13 mouse cellular contexts compared by ENCODE assay signal in the genomic region with DNA sequence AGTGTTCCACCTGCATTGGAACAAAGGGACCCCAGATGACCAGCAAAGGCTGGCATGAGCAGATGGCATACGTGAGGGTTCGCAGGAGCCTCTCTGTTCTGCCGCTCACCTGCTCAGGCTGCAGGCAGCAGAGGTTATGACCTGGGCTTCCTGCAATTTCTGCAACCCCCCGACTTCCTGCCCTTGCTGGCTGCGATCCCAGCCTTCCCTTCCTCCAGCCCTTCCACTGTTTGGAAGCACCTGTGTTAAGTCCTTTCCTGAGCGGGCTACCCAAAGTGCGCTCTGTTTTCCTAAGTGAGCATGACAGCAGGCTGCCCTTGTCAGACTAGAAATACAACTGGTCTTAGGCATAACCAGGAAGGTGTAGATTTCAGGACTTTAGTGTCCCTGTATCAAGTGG. TPM values are rescaled to one million over a fixed set of nuclear protein-coding genes. Genes with fewer than 3 reads are reported as not detected.
DNase-seq lines count a peak whose midpoint lies in the region; ATAC-seq lines count a peak whose summit lies in the region.
"Had no signal": no experiment of that assay in that cellular context is flagged by ENCODE, and none has a peak within 500 bp of the region (broad histone marks: within the 10 kb centered on the region; RNA-seq: fewer than 3 reads in every experiment).

No protein-coding gene starts in this region.

- H3K4me2 ChIP-seq in midbrain, embryonic 11.5 days: no peak overlapping the region
- H3K4me2 ChIP-seq: limb, embryonic 15.5 days; neural tube, embryonic 12.5 days had no signal

- intact Hi-C loops in heart, postnatal 25 days (cut with DNase I): loop anchor here (5.0 kb wide), 1 partner anchor 85 kb away; no protein-coding TSS in a partner anchor

- H3K4me3 ChIP-seq in heart, embryonic 10.5 days: no peak overlapping the region
- H3K4me3 ChIP-seq in midbrain, embryonic 10.5 days: no peak overlapping the region
- no peak overlapping the region for H3K4me3 ChIP-seq in midbrain, embryonic 11.5 days (ENCODE audit: low read depth, low read length)
- H3K4me3 ChIP-seq: limb, embryonic 15.5 days; neural tube, embryonic 12.5 days had no signal

- H3K36me3 ChIP-seq in heart, embryonic 10.5 days: peaks cover 68% of the 10 kb centered on the region
- peaks cover 89% of the 10 kb centered on the region for H3K36me3 ChIP-seq in midbrain, embryonic 10.5 days
- H3K36me3 ChIP-seq in midbrain, embryonic 11.5 days (ENCODE audit: control insufficient read depth, insufficient read depth, low read length): peaks cover 3% of the 10 kb centered on the region; the same call in 1 of the 2 replicates

- 79% methylated on average over 7 of the region's 7 CpGs for whole genome bisulfite sequencing in heart, embryonic 10.5 days
- 93% methylated on average over 7 of the region's 7 CpGs for WGBS in midbrain, embryonic 10.5 days
- 94% methylated on average over 7 of the region's 7 CpGs for WGBS in midbrain, embryonic 11.5 days

- ATAC-seq in midbrain, embryonic 11.5 days (ENCODE audit: low FRiP score): no peak
- ATAC-seq: forebrain, embryonic 14.5 days had no signal

- H3K4me1 ChIP-seq in heart, embryonic 10.5 days: peaks cover 17% of the 10 kb centered on the region
- peaks cover 15% of the 10 kb centered on the region; the same call in 1 of the 2 replicates for H3K4me1 ChIP-seq in midbrain, embryonic 10.5 days
- no peaks in the 10 kb centered on the region for H3K4me1 ChIP-seq in midbrain, embryonic 11.5 days (ENCODE audit: control insufficient read depth, insufficient read depth, low read length)
- H3K4me1 ChIP-seq: neural tube, embryonic 12.5 days had no signal

- no peaks in the 10 kb centered on the region for H3K27me3 ChIP-seq in heart, embryonic 10.5 days (ENCODE audit: insufficient read depth, poor library complexity, severe bottlenecking)
- H3K27me3 ChIP-seq in midbrain, embryonic 10.5 days (ENCODE audit: low read depth, poor library complexity, severe bottlenecking): no peaks in the 10 kb centered on the region
- H3K27me3 ChIP-seq in midbrain, embryonic 11.5 days (ENCODE audit: control insufficient read depth, insufficient read depth, low read length): no peaks in the 10 kb centered on the region
- H3K27me3 ChIP-seq: limb, embryonic 15.5 days; neural tube, embryonic 12.5 days had no signal

- no peak overlapping the region for H3K27ac ChIP-seq in heart, embryonic 10.5 days
- H3K27ac ChIP-seq in midbrain, embryonic 10.5 days (replicated peaks): peak overlapping the region; percentile 4; the same call in 1 of the 2 replicates
- H3K27ac ChIP-seq in midbrain, embryonic 11.5 days (ENCODE audit: low read depth, low read length): no peak overlapping the region
- H3K27ac ChIP-seq: limb, embryonic 15.5 days; neural tube, embryonic 12.5 days had no signal

- peak; percentile 63 for DNase-seq in heart, adult 8-10 months (ENCODE audit: low spot score)
- DNase-seq in heart, embryonic 10.5 days (ENCODE audit: low spot score): no peak
- no peak for DNase-seq in midbrain, embryonic 10.5 days (ENCODE audit: low spot score)
- no peak for DNase-seq in midbrain, embryonic 11.5 days (ENCODE audit: low spot score, missing footprints)
- DNase-seq in heart, postnatal 25 days (ENCODE audit: low spot score): peak; percentile 31
- DNase-seq in cerebellum, adult 11 months: no peak
- DNase-seq in B cell, adult 2 months: no peak
- DNase-seq: adrenal gland, postnatal 25 days; cerebellum, postnatal 36 days; spleen, adult 18-20 months had no signal

- H3K9ac ChIP-seq in midbrain, embryonic 11.5 days (ENCODE audit: low read length): no peak overlapping the region
- H3K9ac ChIP-seq: limb, embryonic 15.5 days; neural tube, embryonic 12.5 days had no signal

- H3K9me3 ChIP-seq in heart, embryonic 10.5 days: no peaks in the 10 kb centered on the region
- no peaks in the 10 kb centered on the region for H3K9me3 ChIP-seq in midbrain, embryonic 10.5 days (replicated peaks)
- no peaks in the 10 kb centered on the region for H3K9me3 ChIP-seq in midbrain, embryonic 11.5 days (ENCODE audit: control insufficient read depth, low read length)
- H3K9me3 ChIP-seq: limb, embryonic 15.5 days; neural tube, embryonic 12.5 days had no signal

RNA-seq across cellular contexts. Expression of gene Disc1, which starts 16.9 kb away (rescaled TPM):
- total RNA-seq in heart, adult 8-10 months (2022): 1 to 10 TPM in 2 of 4 experiments, under 1 TPM in 2; 0.87 to 1.8 (median 1.2) TPM
- 2.6 and 2.8 TPM in 2 replicates for polyA plus RNA-seq in heart, embryonic 10.5 days (2016; fragmentation: Nextera tagmentation; extraction: Ambion mirVana)
- 1.4 and 2.0 TPM in 2 replicates for polyA plus RNA-seq in midbrain, embryonic 10.5 days (2016; fragmentation: Nextera tagmentation; extraction: Ambion mirVana)
- polyA plus RNA-seq in midbrain, embryonic 11.5 days (2014; fragmentation: Nextera tagmentation; extraction: Ambion mirVana): 0.82 and 0.87 TPM in 2 replicates
- 1 to 10 TPM; 1.7 to 3.0 TPM for total RNA-seq in heart, postnatal 25 days (2021)

RNA-seq across cellular contexts. Expression of gene Tsnax, which starts 24.3 kb away (rescaled TPM):
- 10 to 100 TPM; 67.0 to 79.3 (median 73.4) TPM for total RNA-seq in heart, adult 8-10 months (2022)
- polyA plus RNA-seq in heart, embryonic 10.5 days (2016; fragmentation: Nextera tagmentation; extraction: Ambion mirVana): 106 and 118 TPM in 2 replicates
- polyA plus RNA-seq in midbrain, embryonic 10.5 days (2016; fragmentation: Nextera tagmentation; extraction: Ambion mirVana): 138 and 149 TPM in 2 replicates
- polyA plus RNA-seq in midbrain, embryonic 11.5 days (2014; fragmentation: Nextera tagmentation; extraction: Ambion mirVana): 155 and 175 TPM in 2 replicates
- 10 to 100 TPM; 71.0 to 71.6 TPM for total RNA-seq in heart, postnatal 25 days (2021)

Comparison
In these comparisons a context has a peak if more than half of its experiments do, and no peak if none do; other contexts are left out.
1. DNase-seq: peak in heart, adult 8-10 months (single experiment) and heart, postnatal 25 days (single experiment); none in heart, embryonic 10.5 days (single experiment), midbrain, embryonic 10.5 days (single experiment), midbrain, embryonic 11.5 days (single experiment), cerebellum, adult 11 months (single experiment) and B cell, adult 2 months (0 of 2).